Mouse (Mus musculus) layer of hippocampus, postnatal 25 days (tissue): ENCODE measurements around the gene Zdhhc14. TPM values are rescaled to one million over a fixed set of nuclear protein-coding genes. Genes with fewer than 3 reads are reported as not detected.

Experiments used
- DNase-seq, 2 experiments: peaks; one replicate each; pipeline ENCODE4 v3.0.0; 2022; ENCODE audit warnings: mixed read lengths in 2 of 2, low spot score in 1 of 2; ENCODE audit errors: extremely low spot score in 1 of 2
- total RNA-seq, 2 experiments: library from RNA; stranded (reverse); gene quantifications; 2 replicates each; pipeline ENCODE4 v1.2.3; 2021

Gene Zdhhc14
- total RNA-seq, 2 experiments from 2014 or later, result 47.2 to 49.3 TPM

- DNase-seq, result no peak
Measured at GRCm38 (mm10) chr17:5650642-5651041, 158.3 kb downstream of the Zdhhc14 start.

- DNase-seq, result no peak
Measured at GRCm38 (mm10) chr17:5651551-5651950, 159.2 kb downstream of the Zdhhc14 start.

- DNase-seq, result no peak
Measured at GRCm38 (mm10) chr17:5653981-5654380, 161.6 kb downstream of the Zdhhc14 start.

- peak in 1 of 2 experiments; percentile 16 for DNase-seq
Measured at GRCm38 (mm10) chr17:5655536-5655935, 163.2 kb downstream of the Zdhhc14 start.

- DNase-seq, result no peak
Measured at GRCm38 (mm10) chr17:5660317-5661080, 168.1 kb downstream of the Zdhhc14 start.

GRCm38 (mm10) chr17:5666652-5667051, 174.3 kb downstream of the Zdhhc14 start:
- no peak for DNase-seq

GRCm38 (mm10) chr17:5668456-5668855, 176.1 kb downstream of the Zdhhc14 start:
- DNase-seq, result no peak

GRCm38 (mm10) chr17:5668981-5669380, 176.6 kb downstream of the Zdhhc14 start:
- DNase-seq, result no peak

GRCm38 (mm10) chr17:5675951-5676350, 183.6 kb downstream of the Zdhhc14 start:
- DNase-seq, result no peak

- no peak for DNase-seq
Measured at GRCm38 (mm10) chr17:5679315-5679714, 187.0 kb downstream of the Zdhhc14 start.

GRCm38 (mm10) chr17:5685324-5685723, 193.0 kb downstream of the Zdhhc14 start:
- no peak for DNase-seq

- no peak for DNase-seq
Measured at GRCm38 (mm10) chr17:5687810-5688209, 195.5 kb downstream of the Zdhhc14 start.

- DNase-seq, result no peak
Measured at GRCm38 (mm10) chr17:5688222-5688621, 195.9 kb downstream of the Zdhhc14 start.

GRCm38 (mm10) chr17:5688669-5689068, 196.3 kb downstream of the Zdhhc14 start:
- DNase-seq, result no peak

GRCm38 (mm10) chr17:5690746-5691535, 198.6 kb downstream of the Zdhhc14 start:
- DNase-seq, result no peak

GRCm38 (mm10) chr17:5692661-5693060, 200.3 kb downstream of the Zdhhc14 start:
- DNase-seq, result no peak

GRCm38 (mm10) chr17:5693256-5693655, 200.9 kb downstream of the Zdhhc14 start:
- no peak for DNase-seq

GRCm38 (mm10) chr17:5698447-5699096, 206.2 kb downstream of the Zdhhc14 start:
- DNase-seq, result no peak

- DNase-seq, result no peak
Measured at GRCm38 (mm10) chr17:5710320-5711104, 218.2 kb downstream of the Zdhhc14 start.

GRCm38 (mm10) chr17:5711861-5712260, 219.5 kb downstream of the Zdhhc14 start:
- DNase-seq, result no peak
